Mouse (Mus musculus): ENCODE data around the gene Basp1. TPM values are rescaled to one million over a fixed set of nuclear protein-coding genes. Genes with fewer than 3 reads are reported as not detected.
A peak's percentile ranks its signal among the peaks of the same experiment; 100 is the strongest.
"Not testable (repeated sequence)": the region's sequence is repeated elsewhere in the genome, so short reads cannot be mapped to it uniquely, and the experiment has no call there.

Basp1 gene
- 213 and 240 TPM in 2 replicates for polyA plus RNA-seq (2015; fragmentation: Nextera tagmentation; extraction: Ambion mirVana)

DNA sequence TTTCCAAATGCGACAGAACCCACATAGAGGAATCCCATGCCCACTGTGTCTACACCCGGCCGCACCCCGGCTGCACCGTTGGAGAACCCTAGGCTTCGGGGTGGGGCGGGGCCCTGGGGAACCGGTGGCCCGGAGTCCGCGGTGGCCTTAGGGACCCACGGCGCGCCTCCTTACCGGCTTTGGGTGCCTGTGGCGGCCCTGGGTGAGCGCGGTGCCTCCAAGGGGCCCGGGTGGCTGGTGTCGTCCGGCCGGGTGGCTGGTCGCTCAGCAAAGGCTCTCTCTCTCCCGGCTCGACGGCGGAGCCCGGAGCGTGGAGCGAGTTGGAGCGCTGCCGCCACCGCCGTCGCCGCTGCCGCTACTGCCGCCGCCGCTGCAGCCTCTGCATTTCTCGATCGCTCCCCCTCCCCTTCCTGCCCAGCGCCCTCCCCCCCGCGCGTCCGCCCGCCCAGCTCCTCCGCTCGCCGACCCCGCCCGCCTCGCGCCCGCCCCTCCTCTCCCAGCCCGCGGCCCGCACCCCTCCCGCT is at the start of gene Basp1:
Basp1 (minus strand) TSS at position 387 of the 524 bp plus-strand sequence.
- WGBS = 0% methylated on average over 27 of the region's 60 CpGs
- ATAC-seq = peak; percentile 55

DNA sequence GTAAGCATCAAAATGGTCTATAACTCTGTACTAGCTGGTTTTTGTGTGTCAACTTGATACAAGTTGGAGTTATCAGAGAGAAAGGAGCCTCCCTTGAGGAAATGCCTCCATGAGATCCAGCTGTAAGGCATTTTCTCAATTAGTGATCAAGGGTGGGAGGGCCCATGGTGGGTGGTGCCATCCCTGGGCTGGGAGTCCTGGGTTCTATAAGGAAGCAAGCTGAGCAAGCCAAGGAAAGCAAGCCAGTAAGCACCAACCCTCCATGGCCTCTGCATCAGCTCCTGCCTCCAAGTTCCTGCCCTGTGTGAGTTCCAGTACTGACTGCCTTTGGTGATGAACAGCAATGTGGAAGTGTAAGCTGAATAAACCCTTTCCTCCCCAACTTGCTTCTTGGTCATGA is 49.5 kb upstream of the Basp1 start:
- not testable (repeated sequence) for H3K27me3 ChIP-seq (ENCODE audit: control insufficient read depth, insufficient read depth, low read depth, low read length); H3K9me3 ChIP-seq (replicated peaks; ENCODE audit: control insufficient read depth, low read length, poor library complexity, severe bottlenecking); H3K4me3 ChIP-seq (ENCODE audit: low read depth, low read length); H3K4me1 ChIP-seq (ENCODE audit: control insufficient read depth, insufficient read depth, low read length); H3K4me2 ChIP-seq (ENCODE audit: low read length); H3K9ac ChIP-seq (ENCODE audit: low read depth, low read length); H3K36me3 ChIP-seq (ENCODE audit: control insufficient read depth, insufficient read depth, low read length); H3K27ac ChIP-seq (ENCODE audit: low read length); ATAC-seq

More for the DNA sequence above, at the start of gene Basp1:
- no peaks in the 10 kb centered on the region for H3K9me3 ChIP-seq (replicated peaks; ENCODE audit: control insufficient read depth, low read length, poor library complexity, severe bottlenecking)
- H3K9ac ChIP-seq (ENCODE audit: low read depth, low read length) = peak within 1 kb of the TSS; percentile 100
- peak within 1 kb of the TSS; percentile 100 for H3K27ac ChIP-seq (ENCODE audit: low read length)
- peak within 1 kb of the TSS; percentile 74 for H3K4me2 ChIP-seq (ENCODE audit: low read length)
- peaks cover 25% of the 10 kb centered on the region for H3K4me1 ChIP-seq (ENCODE audit: control insufficient read depth, insufficient read depth, low read length)
- no peaks in the 10 kb centered on the region for H3K36me3 ChIP-seq (ENCODE audit: control insufficient read depth, insufficient read depth, low read length)
- H3K4me3 ChIP-seq (ENCODE audit: low read depth, low read length) = peak within 1 kb of the TSS; percentile 84
- no peaks in the 10 kb centered on the region for H3K27me3 ChIP-seq (ENCODE audit: control insufficient read depth, insufficient read depth, low read depth, low read length)

DNA sequence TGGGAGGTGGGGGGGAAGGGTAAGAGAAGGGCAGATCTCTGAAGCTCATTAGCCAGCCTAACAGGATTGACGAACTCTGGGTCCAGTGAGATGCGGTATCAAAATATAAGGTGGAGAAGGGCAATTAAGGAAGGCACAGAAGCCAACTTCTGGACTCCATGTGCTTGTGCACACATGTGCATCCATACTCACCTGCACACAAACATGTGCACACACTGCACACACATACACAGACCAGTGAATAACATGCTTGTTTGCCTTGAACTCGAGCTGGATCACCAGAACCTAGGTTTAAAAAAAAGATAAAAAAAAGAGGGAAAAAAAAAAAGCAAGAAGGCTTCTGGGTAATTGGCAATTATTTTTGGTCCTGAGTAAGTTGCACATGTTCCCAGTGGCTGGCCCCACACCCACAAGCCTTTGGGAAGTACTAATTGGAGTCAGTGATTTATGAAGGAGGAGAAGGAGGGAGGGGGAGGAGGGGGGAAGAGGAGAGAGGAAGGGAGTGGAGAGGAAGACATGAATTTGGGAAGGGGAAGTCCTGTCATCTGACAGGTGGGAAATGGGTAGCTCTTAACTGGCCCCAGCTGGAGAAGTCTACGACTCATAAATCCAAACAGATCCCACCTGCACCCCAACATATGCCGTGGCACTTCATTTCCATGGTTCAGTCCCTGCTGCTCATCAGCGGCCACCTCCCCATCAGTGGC is 48.6 kb upstream of the Basp1 start:
- H3K4me2 ChIP-seq (ENCODE audit: low read length) = no peak overlapping the region
- 65% methylated on average over 6 of the region's 6 CpGs for WGBS
- H3K9me3 ChIP-seq (replicated peaks; ENCODE audit: control insufficient read depth, low read length, poor library complexity, severe bottlenecking) = no peaks in the 10 kb centered on the region
- H3K4me3 ChIP-seq (ENCODE audit: low read depth, low read length) = no peak overlapping the region
- no peaks in the 10 kb centered on the region for H3K4me1 ChIP-seq (ENCODE audit: control insufficient read depth, insufficient read depth, low read length)
- no peaks in the 10 kb centered on the region for H3K36me3 ChIP-seq (ENCODE audit: control insufficient read depth, insufficient read depth, low read length)
- no peak overlapping the region for H3K9ac ChIP-seq (ENCODE audit: low read depth, low read length)
- H3K27ac ChIP-seq (ENCODE audit: low read length) = no peak overlapping the region
- no peak for ATAC-seq
- H3K27me3 ChIP-seq (ENCODE audit: control insufficient read depth, insufficient read depth, low read depth, low read length) = no peaks in the 10 kb centered on the region

DNA sequence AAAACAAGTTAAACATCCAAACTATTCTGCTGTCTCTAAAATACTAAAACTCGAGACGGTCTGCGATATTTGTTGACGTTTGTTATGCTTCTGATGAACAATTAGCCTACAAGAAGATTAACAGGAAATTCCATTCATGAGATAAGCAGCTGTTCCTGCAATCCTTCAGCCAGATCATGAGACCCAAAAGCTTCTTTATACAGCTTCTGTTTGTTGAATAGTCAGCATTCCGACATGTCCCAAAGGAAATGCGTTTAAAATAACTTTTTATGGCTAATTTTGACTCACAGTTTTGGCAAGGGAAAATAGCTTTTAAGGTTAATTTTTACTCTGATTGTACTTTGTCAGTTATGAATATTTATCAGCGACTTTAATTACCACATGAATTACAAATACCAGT is 46.3 kb upstream of the Basp1 start:
- no peaks in the 10 kb centered on the region for H3K27me3 ChIP-seq (ENCODE audit: control insufficient read depth, insufficient read depth, low read depth, low read length)
- no peak for ATAC-seq

DNA sequence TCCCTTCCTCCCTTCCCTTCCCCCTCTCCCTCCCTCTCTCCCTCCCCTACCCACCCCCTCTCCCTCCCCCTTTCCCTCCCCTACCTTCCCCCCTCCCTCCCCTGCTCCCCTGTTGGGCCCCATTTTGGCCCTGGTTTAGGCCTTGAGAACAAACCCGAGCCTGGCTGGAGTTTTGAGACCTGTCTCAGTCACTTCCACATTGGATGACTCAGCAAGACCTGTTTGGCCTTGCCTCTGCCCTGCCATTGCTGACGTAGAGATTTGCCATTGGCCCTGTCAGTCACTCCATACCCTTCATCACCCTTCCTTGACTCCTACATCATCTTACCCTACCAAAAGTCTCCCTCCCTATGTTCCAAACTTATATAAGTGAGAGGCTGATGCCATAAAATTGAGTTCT is 43.9 kb upstream of the Basp1 start:
- H3K9ac ChIP-seq (ENCODE audit: low read depth, low read length) = no peak overlapping the region
- no peaks in the 10 kb centered on the region for H3K27me3 ChIP-seq (ENCODE audit: control insufficient read depth, insufficient read depth, low read depth, low read length)
- no peaks in the 10 kb centered on the region for H3K9me3 ChIP-seq (replicated peaks; ENCODE audit: control insufficient read depth, low read length, poor library complexity, severe bottlenecking)
- 69% methylated on average over 2 of the region's 2 CpGs for WGBS
- H3K4me1 ChIP-seq (ENCODE audit: control insufficient read depth, insufficient read depth, low read length) = no peaks in the 10 kb centered on the region
- no peak for ATAC-seq
- no peak overlapping the region for H3K4me3 ChIP-seq (ENCODE audit: low read depth, low read length)
- H3K27ac ChIP-seq (ENCODE audit: low read length) = no peak overlapping the region
- H3K36me3 ChIP-seq (ENCODE audit: control insufficient read depth, insufficient read depth, low read length) = no peaks in the 10 kb centered on the region
- H3K4me2 ChIP-seq (ENCODE audit: low read length) = no peak overlapping the region

More for the DNA sequence above, 46.3 kb upstream of the Basp1 start:
- H3K4me2 ChIP-seq (ENCODE audit: low read length) = no peak overlapping the region
- H3K4me3 ChIP-seq (ENCODE audit: low read depth, low read length) = no peak overlapping the region
- no peak overlapping the region for H3K27ac ChIP-seq (ENCODE audit: low read length)
- H3K4me1 ChIP-seq (ENCODE audit: control insufficient read depth, insufficient read depth, low read length) = no peaks in the 10 kb centered on the region
- no peaks in the 10 kb centered on the region for H3K36me3 ChIP-seq (ENCODE audit: control insufficient read depth, insufficient read depth, low read length)
- WGBS = 28% methylated on average over 7 of the region's 7 CpGs
- no peaks in the 10 kb centered on the region for H3K9me3 ChIP-seq (replicated peaks; ENCODE audit: control insufficient read depth, low read length, poor library complexity, severe bottlenecking)
- H3K9ac ChIP-seq (ENCODE audit: low read depth, low read length) = no peak overlapping the region

DNA sequence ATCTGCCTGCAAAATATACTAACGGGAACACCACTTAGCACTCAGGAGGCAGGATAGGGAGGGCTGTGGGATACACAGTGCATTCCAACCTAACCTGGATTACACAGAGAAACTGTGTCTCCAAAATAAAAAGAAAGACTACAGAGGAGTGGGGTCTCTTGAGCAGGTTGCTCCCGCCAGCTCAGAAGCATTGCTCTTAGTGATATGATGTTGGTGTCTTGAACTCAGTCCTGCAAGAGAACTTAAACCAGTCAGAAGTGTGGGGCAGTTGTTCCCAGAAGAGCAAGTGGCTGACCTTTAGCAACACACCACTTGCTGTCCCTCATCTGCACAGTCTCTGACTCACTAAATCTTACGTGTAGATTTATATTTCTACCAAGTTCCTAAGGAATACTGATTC is 40.0 kb upstream of the Basp1 start:
- H3K4me3 ChIP-seq (ENCODE audit: low read depth, low read length) = no peak overlapping the region
- no peaks in the 10 kb centered on the region for H3K9me3 ChIP-seq (replicated peaks; ENCODE audit: control insufficient read depth, low read length, poor library complexity, severe bottlenecking)
- no peak overlapping the region for H3K9ac ChIP-seq (ENCODE audit: low read depth, low read length)
- no peak for ATAC-seq
- 96% methylated on average over 3 of the region's 3 CpGs for WGBS
- no peaks in the 10 kb centered on the region for H3K27me3 ChIP-seq (ENCODE audit: control insufficient read depth, insufficient read depth, low read depth, low read length)
- H3K36me3 ChIP-seq (ENCODE audit: control insufficient read depth, insufficient read depth, low read length) = no peaks in the 10 kb centered on the region
- H3K27ac ChIP-seq (ENCODE audit: low read length) = no peak overlapping the region
- H3K4me1 ChIP-seq (ENCODE audit: control insufficient read depth, insufficient read depth, low read length) = no peaks in the 10 kb centered on the region
- no peak overlapping the region for H3K4me2 ChIP-seq (ENCODE audit: low read length)

DNA sequence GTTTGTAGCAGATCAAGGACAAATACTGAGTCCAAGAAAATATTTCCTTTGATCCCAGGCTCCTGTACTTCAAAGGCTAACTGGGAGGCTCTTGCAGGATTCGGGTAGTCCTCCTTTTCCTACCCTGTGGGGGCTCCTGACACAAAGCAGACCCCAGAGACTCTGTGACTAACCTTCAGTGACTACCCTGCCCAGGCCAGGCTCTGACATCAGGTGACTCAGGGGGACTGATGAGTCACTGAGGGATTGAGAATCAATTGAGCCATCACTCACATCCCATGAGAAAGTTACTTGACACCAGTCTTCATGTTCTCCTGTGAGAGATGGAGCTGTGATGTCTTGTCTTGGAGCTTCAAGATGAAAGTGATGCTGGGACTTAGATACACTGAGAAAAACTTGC is 35.8 kb upstream of the Basp1 start:
- WGBS = 35% methylated on average over 1 of the region's 1 CpGs
- Histone ChIP-seq H3K4me2 (ENCODE audit: low read length) (no peak overlapping the region), H3K27me3 (ENCODE audit: control insufficient read depth, insufficient read depth, low read depth, low read length) (no peaks in the 10 kb centered on the region), H3K4me1 (ENCODE audit: control insufficient read depth, insufficient read depth, low read length) (peaks cover 12% of the 10 kb centered on the region), H3K36me3 (ENCODE audit: control insufficient read depth, insufficient read depth, low read length) (no peaks in the 10 kb centered on the region), H3K9ac (ENCODE audit: low read depth, low read length) (no peak overlapping the region), H3K9me3 (replicated peaks; ENCODE audit: control insufficient read depth, low read length, poor library complexity, severe bottlenecking) (no peaks in the 10 kb centered on the region), H3K27ac (ENCODE audit: low read length) (no peak overlapping the region), H3K4me3 (ENCODE audit: low read depth, low read length) (no peak overlapping the region)
- no peak for ATAC-seq

DNA sequence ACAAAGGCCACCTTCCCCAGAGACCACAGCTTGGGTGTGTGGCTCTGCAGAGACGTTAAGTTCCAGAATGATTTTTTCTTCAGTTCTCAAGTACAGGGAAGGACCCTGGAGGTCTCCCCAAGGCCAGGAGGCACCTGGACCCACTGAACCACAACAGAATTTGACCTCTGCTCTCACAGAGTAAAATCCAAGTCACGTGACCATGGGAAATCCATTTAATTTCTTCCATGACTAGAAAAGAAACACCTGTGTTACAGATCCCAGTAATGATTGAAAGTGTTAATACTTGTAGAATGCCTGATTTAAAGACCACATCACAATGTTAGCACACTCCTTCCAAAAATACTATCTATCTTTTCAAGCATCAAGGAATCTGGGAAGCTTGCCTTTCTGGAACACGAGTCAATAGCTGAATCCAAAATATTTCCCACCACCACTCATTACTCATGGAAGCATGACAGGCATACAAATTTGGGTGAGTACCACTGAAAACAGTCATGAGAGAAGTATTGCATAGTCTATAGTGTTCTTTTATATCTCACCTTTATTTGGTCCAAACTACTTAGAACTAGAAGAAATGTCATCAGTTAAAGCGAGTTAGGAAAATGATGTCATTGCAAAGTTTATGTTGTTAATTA is 35.3 kb upstream of the Basp1 start:
- no peak for ATAC-seq
- Histone ChIP-seq H3K4me2 (ENCODE audit: low read length) (no peak overlapping the region), H3K4me3 (ENCODE audit: low read depth, low read length) (no peak overlapping the region), H3K27me3 (ENCODE audit: control insufficient read depth, insufficient read depth, low read depth, low read length) (no peaks in the 10 kb centered on the region), H3K9me3 (replicated peaks; ENCODE audit: control insufficient read depth, low read length, poor library complexity, severe bottlenecking) (no peaks in the 10 kb centered on the region), H3K9ac (ENCODE audit: low read depth, low read length) (no peak overlapping the region), H3K4me1 (ENCODE audit: control insufficient read depth, insufficient read depth, low read length) (peaks cover 12% of the 10 kb centered on the region), H3K36me3 (ENCODE audit: control insufficient read depth, insufficient read depth, low read length) (no peaks in the 10 kb centered on the region), H3K27ac (ENCODE audit: low read length) (no peak overlapping the region)
- WGBS = 83% methylated on average over 4 of the region's 4 CpGs

DNA sequence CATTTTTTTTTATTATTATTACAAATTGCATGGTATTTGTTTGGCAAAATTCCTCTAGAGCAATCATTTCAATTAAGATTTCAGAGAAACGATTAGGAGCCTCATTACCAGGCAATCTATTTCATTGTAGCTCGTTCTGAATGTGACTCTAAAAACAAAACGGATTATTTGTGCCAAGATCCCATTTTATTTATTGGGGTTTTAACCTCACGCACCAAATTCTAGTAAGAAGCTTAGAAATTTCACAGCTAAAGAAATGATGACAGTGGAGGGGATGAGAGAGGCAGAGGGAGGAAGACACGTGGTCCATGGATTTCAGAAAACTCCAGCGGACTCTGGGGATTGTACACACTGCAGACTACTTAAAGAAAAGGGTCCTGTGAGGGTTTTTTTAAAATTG is 33.6 kb upstream of the Basp1 start:
- no peak overlapping the region for H3K4me2 ChIP-seq (ENCODE audit: low read length)
- peaks cover 12% of the 10 kb centered on the region for H3K4me1 ChIP-seq (ENCODE audit: control insufficient read depth, insufficient read depth, low read length)
- H3K27ac ChIP-seq (ENCODE audit: low read length) = no peak overlapping the region
- 72% methylated on average over 6 of the region's 6 CpGs for WGBS
- no peaks in the 10 kb centered on the region for H3K36me3 ChIP-seq (ENCODE audit: control insufficient read depth, insufficient read depth, low read length)
- H3K9me3 ChIP-seq (replicated peaks; ENCODE audit: control insufficient read depth, low read length, poor library complexity, severe bottlenecking) = no peaks in the 10 kb centered on the region
- no peak overlapping the region for H3K4me3 ChIP-seq (ENCODE audit: low read depth, low read length)
- no peak for ATAC-seq
- H3K27me3 ChIP-seq (ENCODE audit: control insufficient read depth, insufficient read depth, low read depth, low read length) = no peaks in the 10 kb centered on the region
- no peak overlapping the region for H3K9ac ChIP-seq (ENCODE audit: low read depth, low read length)

All from midbrain, embryonic 16.5 days (tissue).